8 mouse cellular contexts compared by ENCODE assay signal in the genomic region with DNA sequence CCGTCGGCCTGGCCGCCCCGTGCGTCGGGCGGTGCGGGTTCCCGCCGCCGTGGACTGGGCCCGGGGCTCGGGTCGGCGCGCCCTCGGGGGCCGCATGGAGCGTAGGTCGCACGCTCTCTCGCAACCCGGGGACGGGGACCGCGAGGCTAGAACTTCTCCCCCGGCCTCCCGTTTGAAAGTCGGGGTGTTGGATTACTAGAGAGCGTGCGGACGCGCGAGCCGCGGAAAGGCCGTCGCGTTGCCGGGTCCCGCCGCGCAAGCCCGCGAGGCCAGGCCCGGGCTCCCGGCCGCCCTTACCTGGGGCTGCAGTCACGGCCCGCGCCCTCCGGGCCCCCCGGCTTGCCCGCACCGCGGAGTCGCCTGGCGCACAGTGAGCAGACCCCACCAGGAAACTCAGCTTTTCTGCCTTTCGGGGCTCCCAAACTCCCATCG. TPM values are rescaled to one million over a fixed set of nuclear protein-coding genes. Genes with fewer than 3 reads are reported as not detected.
A peak's percentile ranks its signal among the peaks of the same experiment; 100 is the strongest.
DNase-seq lines count a peak whose midpoint lies in the region; ATAC-seq and TF ChIP-seq lines count a peak whose summit lies in the region.

No protein-coding gene starts in this region.

- under 1% methylated on average over 60 of the region's 60 CpGs for WGBS in embryonic facial prominence, embryonic 10.5 days
- WGBS in liver, embryonic 14.5 days (ENCODE audit: insufficient replicate concordance), result under 1% methylated on average over 50 of the region's 60 CpGs
- WGBS in neural tube, embryonic 13.5 days, result under 1% methylated on average over 60 of the region's 60 CpGs

- no peak for TF ChIP-seq CTCF in liver, embryonic 14.5 days (IDR thresholded peaks at IDR 0.05; ENCODE audit: low read depth)

- H3K9ac ChIP-seq in liver, embryonic 14.5 days (replicated peaks), result peak overlapping the region; percentile 81
- H3K9ac ChIP-seq in neural tube, embryonic 13.5 days, result peak overlapping the region; percentile 96

- no peaks in the 10 kb centered on the region; the same call in 1 of the 2 replicates for H3K27me3 ChIP-seq in embryonic facial prominence, embryonic 10.5 days (replicated peaks; ENCODE audit: low read depth, poor library complexity, severe bottlenecking)
- no peaks in the 10 kb centered on the region for H3K27me3 ChIP-seq in liver, embryonic 14.5 days (ENCODE audit: control insufficient read depth, insufficient read depth, low read length)
- H3K27me3 ChIP-seq in neural tube, embryonic 13.5 days, result no peaks in the 10 kb centered on the region; the same call in 1 of the 2 replicates

- peak; percentile 28 for DNase-seq in 416B (ENCODE audit: low read depth)
- peak; percentile 59 to 60 for DNase-seq in adrenal gland, adult 18-20 months (ENCODE audit: low spot score in 2 of 2)
- no peak for DNase-seq in embryonic facial prominence, embryonic 10.5 days (ENCODE audit: low spot score)
- peak; percentile 96 for DNase-seq in heart, adult 11 months
- DNase-seq in kidney, adult 11 months, result peak; percentile 38
- DNase-seq in liver, embryonic 14.5 days (ENCODE audit: low read depth in 3 of 3, low spot score in 3 of 3), result peak in 1 of 3 experiments; percentile 6
- peak; percentile 62 for DNase-seq in thymus, postnatal 14 days

- peak overlapping the region; percentile 96 for H3K4me3 ChIP-seq in embryonic facial prominence, embryonic 10.5 days
- H3K4me3 ChIP-seq in liver, embryonic 14.5 days (ENCODE audit: insufficient read depth in 1 of 2, low read depth in 2 of 2, low read length in 2 of 2), result peak overlapping the region; percentile 72 to 91
- peak overlapping the region; percentile 89 for H3K4me3 ChIP-seq in neural tube, embryonic 13.5 days

- peak overlapping the region; percentile 79 for H3K4me2 ChIP-seq in liver, embryonic 14.5 days (ENCODE audit: low read depth)
- H3K4me2 ChIP-seq in neural tube, embryonic 13.5 days, result peak overlapping the region; percentile 68

- H3K9me3 ChIP-seq in embryonic facial prominence, embryonic 10.5 days, result no peaks in the 10 kb centered on the region
- no peaks in the 10 kb centered on the region for H3K9me3 ChIP-seq in liver, embryonic 14.5 days (ENCODE audit: control insufficient read depth, low read length)
- no peaks in the 10 kb centered on the region for H3K9me3 ChIP-seq in neural tube, embryonic 13.5 days

- H3K27ac ChIP-seq in embryonic facial prominence, embryonic 10.5 days (replicated peaks), result peak overlapping the region; percentile 99
- H3K27ac ChIP-seq in liver, embryonic 14.5 days, result peak overlapping the region; percentile 18
- peak overlapping the region; percentile 98 for H3K27ac ChIP-seq in neural tube, embryonic 13.5 days (replicated peaks)

- no peak for TF ChIP-seq EP300 in liver, embryonic 14.5 days (IDR thresholded peaks at IDR 0.05; ENCODE audit: low read depth)

- H3K36me3 ChIP-seq in embryonic facial prominence, embryonic 10.5 days (replicated peaks), result no peaks in the 10 kb centered on the region
- no peaks in the 10 kb centered on the region for H3K36me3 ChIP-seq in liver, embryonic 14.5 days (replicated peaks; ENCODE audit: control insufficient read depth, insufficient read depth, low read depth)
- no peaks in the 10 kb centered on the region for H3K36me3 ChIP-seq in neural tube, embryonic 13.5 days

- ATAC-seq in liver, embryonic 14.5 days (ENCODE audit: insufficient read depth), result peak; percentile 70
- ATAC-seq in neural tube, embryonic 13.5 days (ENCODE audit: low read depth), result peak; percentile 24

- H3K4me1 ChIP-seq in embryonic facial prominence, embryonic 10.5 days, result peaks cover 35% of the 10 kb centered on the region
- peaks cover 13 to 20% of the 10 kb centered on the region in 2 experiments for H3K4me1 ChIP-seq in liver, embryonic 14.5 days (replicated peaks; ENCODE audit: control insufficient read depth in 2 of 2, insufficient read depth in 2 of 2, low read length in 1 of 2)
- H3K4me1 ChIP-seq in neural tube, embryonic 13.5 days (replicated peaks), result peaks cover 41% of the 10 kb centered on the region

RNA-seq across cellular contexts. Expression of gene Rdx, which starts 1.7 kb away (rescaled TPM):
- total RNA-seq in adrenal gland, adult 18-20 months (2021), result 100 to 1,000 TPM; 116 to 126 TPM
- polyA plus RNA-seq in embryonic facial prominence, embryonic 10.5 days (2016; fragmentation: Nextera tagmentation; extraction: Ambion mirVana), result 144 TPM in 2 replicates
- 18.2 and 28.0 TPM in 2 replicates for polyA plus RNA-seq in liver, embryonic 14.5 days (2012; rRNA removed)
- polyA plus RNA-seq in liver, embryonic 14.5 days (2014; fragmentation: Nextera tagmentation; extraction: Ambion mirVana), result 69.6 and 72.5 TPM in 2 replicates
- 97.9 and 112 TPM in 2 replicates for polyA plus RNA-seq in neural tube, embryonic 13.5 days (2015; fragmentation: Nextera tagmentation; extraction: Ambion mirVana)

Comparison
In these comparisons a context has a peak if more than half of its experiments do, and no peak if none do; other contexts are left out.
1. H3K27ac ChIP-seq: peak in every context shown above with its lines; median percentile 99 in embryonic facial prominence, embryonic 10.5 days; 98 in neural tube, embryonic 13.5 days; 18 in liver, embryonic 14.5 days.